Mouse (Mus musculus): ENCODE results near the gene Gmeb2.

DNA sequence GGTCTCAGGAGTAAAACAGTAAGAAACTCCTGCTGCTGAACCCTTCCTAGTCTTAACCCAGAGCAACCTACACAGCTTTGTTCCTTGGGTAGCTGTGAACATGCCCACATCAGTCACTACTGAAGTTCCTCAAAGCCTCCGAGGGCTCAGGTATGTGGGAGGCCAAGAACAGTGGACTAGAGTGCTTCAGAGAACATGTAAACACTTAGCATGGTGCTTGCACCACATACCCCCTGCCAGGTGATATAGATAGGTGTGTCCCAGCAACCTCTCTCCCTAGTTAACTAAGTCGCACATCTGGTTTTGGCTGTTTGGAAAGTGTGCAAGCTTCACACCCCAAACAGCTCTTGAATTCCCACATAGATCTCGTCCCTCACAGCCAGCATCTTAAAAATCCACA is 86.2 kb downstream of the Gmeb2 start:
- TF ChIP-seq CTCF (IDR thresholded peaks at IDR 0.05; ENCODE audit: low read depth) (no peak), EP300 (IDR thresholded peaks at IDR 0.05; ENCODE audit: low read depth) (no peak)
